Mouse (Mus musculus): ENCODE measurements around the gene Dbndd2.

Gene Dbndd2

GRCm38 (mm10) chr2:164485681-164486257 lies at the start of gene Dbndd2:
Gene Dbndd2, plus strand, starts transcription at chr2:164486106.
- DNase-seq (ENCODE audit: low spot score), result no peak

GRCm38 (mm10) chr2:164436215-164436913 lies 49.5 kb upstream of the Dbndd2 start:
- DNase-seq (ENCODE audit: low spot score), result peak; percentile 35

GRCm38 (mm10) chr2:164436961-164437360 lies 48.9 kb upstream of the Dbndd2 start:
- no peak for DNase-seq (ENCODE audit: low spot score)

- no peak for DNase-seq (ENCODE audit: low spot score)
Observed at GRCm38 (mm10) chr2:164437710-164438109, 48.2 kb upstream of the Dbndd2 start.

- no peak for DNase-seq (ENCODE audit: low spot score)
Observed at GRCm38 (mm10) chr2:164438257-164438656, 47.6 kb upstream of the Dbndd2 start.

- DNase-seq (ENCODE audit: low spot score), result peak; percentile 25
Observed at GRCm38 (mm10) chr2:164439001-164439421, 46.9 kb upstream of the Dbndd2 start.

- no peak for DNase-seq (ENCODE audit: low spot score)
Observed at GRCm38 (mm10) chr2:164440314-164440713, 45.6 kb upstream of the Dbndd2 start.

- DNase-seq (ENCODE audit: low spot score), result no peak
Observed at GRCm38 (mm10) chr2:164441155-164441554, 44.8 kb upstream of the Dbndd2 start.

- DNase-seq (ENCODE audit: low spot score), result no peak
Observed at GRCm38 (mm10) chr2:164441731-164442130, 44.2 kb upstream of the Dbndd2 start.

- DNase-seq (ENCODE audit: low spot score), result no peak
Observed at GRCm38 (mm10) chr2:164442315-164443050, 43.4 kb upstream of the Dbndd2 start.

- peak; percentile 68 for DNase-seq (ENCODE audit: low spot score)
Observed at GRCm38 (mm10) chr2:164443051-164443437, 42.9 kb upstream of the Dbndd2 start.

- no peak for DNase-seq (ENCODE audit: low spot score)
Observed at GRCm38 (mm10) chr2:164443460-164444000, 42.4 kb upstream of the Dbndd2 start, which contains the start of gene Sdc4. Gene Sdc4, minus strand, starts transcription at chr2:164443887.

GRCm38 (mm10) chr2:164444701-164445100 lies 41.2 kb upstream of the Dbndd2 start:
- no peak for DNase-seq (ENCODE audit: low spot score)

GRCm38 (mm10) chr2:164445399-164446085 lies 40.4 kb upstream of the Dbndd2 start:
- DNase-seq (ENCODE audit: low spot score), result no peak

- DNase-seq (ENCODE audit: low spot score), result no peak
Observed at GRCm38 (mm10) chr2:164446086-164446469, 39.8 kb upstream of the Dbndd2 start.

GRCm38 (mm10) chr2:164448140-164448539 lies 37.8 kb upstream of the Dbndd2 start:
- DNase-seq (ENCODE audit: low spot score), result no peak

GRCm38 (mm10) chr2:164448921-164449320 lies 37.0 kb upstream of the Dbndd2 start:
- no peak for DNase-seq (ENCODE audit: low spot score)

- no peak for DNase-seq (ENCODE audit: low spot score)
Observed at GRCm38 (mm10) chr2:164449341-164450042, 36.4 kb upstream of the Dbndd2 start.

GRCm38 (mm10) chr2:164452000-164452676 lies 33.8 kb upstream of the Dbndd2 start:
- DNase-seq (ENCODE audit: low spot score), result no peak

- no peak for DNase-seq (ENCODE audit: low spot score)
Observed at GRCm38 (mm10) chr2:164453047-164453757, 32.7 kb upstream of the Dbndd2 start.

Data from layer of hippocampus, adult 11-12 months (tissue).